Mouse (Mus musculus) lung, embryonic 15.5 days (tissue): ENCODE results near the gene Ick. TPM values are rescaled to one million over a fixed set of nuclear protein-coding genes. Genes with fewer than 3 reads are reported as not detected.
"Not testable (repeated sequence)": the region's sequence is repeated elsewhere in the genome, so short reads cannot be mapped to it uniquely, and the experiment has no call there.

Experiments
- ATAC-seq: fragments of 200-750 bp; cut with Nextera tagmentation; 2 replicates; pipeline ENCODE4 v1.8.0; 2017; ENCODE audit warnings: moderate number of reproducible peaks, borderline replicate concordance; ENCODE audit not compliant: low FRiP score, low TSS enrichment; ENCODE audit errors: extremely low read depth
- H3K27ac ChIP-seq: fragments of 300-500 bp; sonication (generic); 2 replicates; pipeline ENCODE4 v1.5.1; 2015; ENCODE audit warnings: moderate library complexity, mild to moderate bottlenecking, inconsistent platforms
- H3K27me3 ChIP-seq: fragments of 300-500 bp; sonication (generic); 2 replicates; pipeline ENCODE4 v1.6.1; 2015; ENCODE audit warnings: inconsistent platforms
- H3K36me3 ChIP-seq: fragments of 300-500 bp; sonication (generic); 2 replicates; pipeline ENCODE4 v1.6.1; 2015; ENCODE audit warnings: inconsistent platforms
- H3K4me1 ChIP-seq: fragments of 300-500 bp; sonication (generic); 2 replicates; pipeline ENCODE4 v1.6.1; 2015; ENCODE audit warnings: inconsistent platforms
- H3K4me2 ChIP-seq: fragments of 300-500 bp; sonication (generic); 2 replicates; pipeline ENCODE4 v1.6.1; 2015; ENCODE audit warnings: inconsistent platforms, mild to moderate bottlenecking, moderate library complexity
- H3K4me3 ChIP-seq: fragments of 300-500 bp; sonication (generic); 2 replicates; pipeline ENCODE4 v1.5.1; 2015; ENCODE audit warnings: mild to moderate bottlenecking, inconsistent platforms
- H3K9ac ChIP-seq: fragments of 300-500 bp; sonication (generic); 2 replicates; pipeline ENCODE4 v1.6.1; 2015; ENCODE audit warnings: inconsistent platforms
- H3K9me3 ChIP-seq: fragments of 300-500 bp; sonication (generic); 2 replicates; pipeline ENCODE4 v1.6.1; 2016; ENCODE audit warnings: inconsistent platforms
- WGBS: fragments of 180-500 bp; shearing (Covaris S2); methylation state at CpG from one replicate; pipeline ENCODE4 v1.1.7; 2015; 5-methylcytosine and 5-hydroxymethylcytosine counted together
- polyA plus RNA-seq: library from polyadenylated mRNA; unstranded; fragments of >200 nt; fragmentation: Nextera tagmentation; extraction: Ambion mirVana; gene quantifications from 2 replicates; pipeline ENCODE4 v1.2.1, GENCODE M21; 2015

Gene Ick
- polyA plus RNA-seq, 1 experiment from 2014 or later, result 19.1 TPM

- Histone ChIP-seq H3K9me3 (no peaks in the 10 kb centered on the region), H3K27me3 (no peaks in the 10 kb centered on the region), H3K4me1 (peaks cover 11% of the 10 kb centered on the region; the same call in 1 of the 2 replicates), H3K27ac (no peak overlapping the region), H3K36me3 (peaks cover 7% of the 10 kb centered on the region), H3K4me3 (no peak overlapping the region), H3K4me2 (no peak overlapping the region), H3K9ac (no peak overlapping the region)
- no peak for ATAC-seq
- 84% methylated on average over 7 of the region's 7 CpGs for WGBS
Measured at GRCm38 (mm10) chr9:78122939-78123712, 14.1 kb downstream of the Ick start.

DNA sequence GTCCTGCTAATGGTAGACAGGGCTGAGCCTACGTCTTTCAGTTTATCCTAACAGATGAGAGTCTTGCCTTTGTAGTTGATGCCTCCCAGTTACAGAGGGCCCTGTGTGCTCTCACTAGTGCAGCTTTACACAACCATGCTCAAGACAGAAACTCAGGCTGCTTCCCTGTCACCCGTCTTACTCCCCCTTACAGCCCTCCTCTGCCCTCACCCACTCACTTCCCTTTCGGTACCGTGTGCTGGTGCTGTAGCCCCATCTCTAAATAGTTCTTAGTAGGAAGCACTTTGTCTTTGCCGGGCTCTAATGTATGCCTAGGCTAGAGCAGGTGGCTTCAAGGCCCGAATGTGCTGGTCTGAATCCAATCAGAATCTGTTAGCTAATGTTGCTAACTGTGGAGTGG is 15.3 kb downstream of the Ick start:
- Histone ChIP-seq H3K27me3 (no peaks in the 10 kb centered on the region), H3K9me3 (no peaks in the 10 kb centered on the region), H3K9ac (no peak overlapping the region), H3K36me3 (peaks cover 6% of the 10 kb centered on the region), H3K4me2 (no peak overlapping the region), H3K27ac (no peak overlapping the region), H3K4me1 (peaks cover 11% of the 10 kb centered on the region; the same call in 1 of the 2 replicates), H3K4me3 (no peak overlapping the region)
- ATAC-seq, result no peak
- WGBS, result 84% methylated on average over 6 of the region's 6 CpGs

DNA sequence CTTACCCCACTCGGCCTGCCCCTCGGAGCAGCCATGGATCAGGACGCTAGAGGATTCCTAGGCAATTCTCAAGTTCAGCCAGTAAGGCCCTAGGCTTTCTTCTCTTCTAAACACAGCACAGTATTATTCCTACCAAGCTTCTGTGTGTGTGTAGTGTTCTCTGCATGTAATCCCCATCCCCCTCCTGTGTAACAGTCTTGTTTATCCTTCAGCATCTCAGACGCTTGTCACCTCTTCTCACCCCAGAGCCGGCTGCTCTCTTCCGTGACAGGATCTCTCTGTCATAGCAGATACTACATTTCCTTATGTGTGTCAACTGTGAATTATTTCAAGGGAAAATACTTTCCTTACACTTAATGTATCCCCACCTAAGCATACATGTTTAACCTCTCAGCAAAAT is 17.0 kb downstream of the Ick start:
- Histone ChIP-seq H3K4me2 (no peak overlapping the region), H3K9me3 (no peaks in the 10 kb centered on the region), H3K9ac (no peak overlapping the region), H3K27ac (no peak overlapping the region), H3K4me3 (no peak overlapping the region), H3K4me1 (peaks cover 11% of the 10 kb centered on the region; the same call in 1 of the 2 replicates), H3K36me3 (0 out of 2 replicates have a peak, but pooled peaks cover 3% of the 10 kb centered on the region), H3K27me3 (no peaks in the 10 kb centered on the region)
- ATAC-seq, result no peak
- WGBS, result 57% methylated on average over 6 of the region's 6 CpGs

DNA sequence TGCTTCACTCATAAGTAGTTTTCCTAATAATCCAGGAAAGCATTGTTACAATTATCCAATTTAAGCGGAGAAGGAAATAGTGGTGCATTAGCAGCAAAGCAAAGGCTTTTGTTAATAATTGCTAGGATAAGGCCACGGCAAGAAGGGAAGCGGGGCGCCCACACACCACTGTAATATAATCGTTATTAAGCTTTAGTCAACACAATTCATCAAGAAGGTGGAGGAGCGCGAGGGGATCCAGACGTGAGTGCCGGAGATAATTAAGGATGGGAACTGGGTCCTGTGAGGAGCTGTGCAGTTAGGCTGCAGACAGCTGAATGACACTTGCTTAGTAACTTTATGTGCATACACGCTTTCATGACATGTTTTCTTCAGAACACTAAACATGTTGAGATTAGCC is 17.7 kb downstream of the Ick start:
- H3K27ac ChIP-seq, result no peak overlapping the region

GRCm38 (mm10) chr9:78135658-78136057 is 26.7 kb downstream of the Ick start:
- H3K4me1 ChIP-seq, result no peaks in the 10 kb centered on the region
- H3K9me3 ChIP-seq, result no peaks in the 10 kb centered on the region
- H3K36me3 ChIP-seq, result peaks cover 31% of the 10 kb centered on the region
- ATAC-seq, result no peak
- 76% methylated on average over 7 of the region's 7 CpGs for WGBS
- no peak overlapping the region for H3K27ac ChIP-seq
- no peak overlapping the region for H3K9ac ChIP-seq
- no peak overlapping the region for H3K4me3 ChIP-seq
- H3K4me2 ChIP-seq, result no peak overlapping the region
- H3K27me3 ChIP-seq, result no peaks in the 10 kb centered on the region

More for the DNA sequence above, 17.7 kb downstream of the Ick start:
- H3K4me3 ChIP-seq, result no peak overlapping the region
- peaks cover 6% of the 10 kb centered on the region; the same call in 1 of the 2 replicates for H3K4me1 ChIP-seq
- no peak overlapping the region for H3K4me2 ChIP-seq
- no peak overlapping the region for H3K9ac ChIP-seq
- WGBS, result 69% methylated on average over 10 of the region's 10 CpGs
- H3K9me3 ChIP-seq, result no peaks in the 10 kb centered on the region
- no peak for ATAC-seq
- no peaks in the 10 kb centered on the region for H3K27me3 ChIP-seq
- H3K36me3 ChIP-seq, result peaks cover 3% of the 10 kb centered on the region; the same call in 1 of the 2 replicates

DNA sequence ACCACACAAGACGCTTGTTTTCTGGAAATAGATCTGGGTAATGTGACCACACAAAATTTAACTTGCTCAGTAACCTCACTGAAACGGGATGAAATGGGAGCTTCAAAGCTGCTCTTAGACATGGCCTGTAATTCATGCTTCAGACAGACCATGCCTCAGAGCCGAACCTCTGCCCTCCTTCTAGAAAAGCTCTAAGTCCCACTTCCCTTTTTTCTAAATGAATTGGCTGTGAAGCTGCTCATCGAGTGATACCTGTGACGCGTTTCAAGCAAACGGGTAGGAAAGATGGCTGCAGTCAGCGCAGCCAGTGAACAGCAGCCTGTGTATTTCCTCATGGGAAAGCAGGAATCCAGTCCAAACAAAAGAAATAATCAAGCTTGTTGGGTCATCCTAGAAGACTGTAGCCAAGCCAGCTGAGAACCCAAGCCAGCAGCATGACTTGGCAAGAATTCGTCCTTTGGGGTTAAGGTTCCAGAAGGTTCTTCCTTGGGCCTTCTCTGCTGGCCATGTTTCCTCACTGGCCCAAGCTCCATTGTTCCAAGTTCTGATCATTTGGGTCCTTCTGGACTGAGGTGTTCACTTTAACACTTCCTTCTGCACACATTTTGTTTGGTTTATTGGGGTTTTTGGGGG is 29.2 kb downstream of the Ick start:
- H3K27ac ChIP-seq, result no peak overlapping the region
- H3K4me1 ChIP-seq, result no peaks in the 10 kb centered on the region
- no peaks in the 10 kb centered on the region for H3K27me3 ChIP-seq
- no peak overlapping the region for H3K4me2 ChIP-seq
- H3K36me3 ChIP-seq, result peaks cover 36% of the 10 kb centered on the region
- WGBS, result 88% methylated on average over 9 of the region's 9 CpGs
- no peak overlapping the region for H3K9ac ChIP-seq
- no peaks in the 10 kb centered on the region for H3K9me3 ChIP-seq
- ATAC-seq, result no peak
- no peak overlapping the region for H3K4me3 ChIP-seq

GRCm38 (mm10) chr9:78139463-78139862 is 30.5 kb downstream of the Ick start:
- Histone ChIP-seq H3K27me3 (no peaks in the 10 kb centered on the region), H3K4me1 (no peaks in the 10 kb centered on the region), H3K9ac (no peak overlapping the region), H3K9me3 (no peaks in the 10 kb centered on the region), H3K36me3 (peaks cover 34% of the 10 kb centered on the region), H3K27ac (no peak overlapping the region), H3K4me3 (no peak overlapping the region), H3K4me2 (no peak overlapping the region)
- ATAC-seq, result no peak
- WGBS, result 75% methylated on average over 4 of the region's 4 CpGs

DNA sequence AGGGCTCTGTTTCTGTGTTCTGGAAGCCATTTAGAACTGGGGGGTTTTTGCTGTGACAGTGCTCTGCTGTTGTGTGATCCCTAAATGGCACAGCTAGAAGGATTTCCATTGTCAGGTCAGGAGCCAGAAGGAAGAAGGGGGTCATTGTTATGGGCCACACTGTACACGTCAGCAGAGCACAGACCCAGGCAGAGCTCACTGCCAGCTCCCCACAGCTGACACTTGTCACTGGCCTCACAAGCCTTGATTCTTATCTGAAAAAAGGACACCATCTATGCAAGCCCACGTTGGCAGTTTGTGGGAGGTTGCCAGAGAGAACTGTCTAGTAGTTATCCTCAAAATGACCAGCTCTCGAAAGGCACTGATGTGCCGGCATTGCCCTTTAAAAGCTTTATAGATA is 37.1 kb downstream of the Ick start:
- H3K9ac ChIP-seq, result no peak overlapping the region
- ATAC-seq, result no peak
- H3K36me3 ChIP-seq, result peaks cover 26% of the 10 kb centered on the region
- H3K4me1 ChIP-seq, result no peaks in the 10 kb centered on the region
- no peaks in the 10 kb centered on the region for H3K27me3 ChIP-seq
- no peaks in the 10 kb centered on the region for H3K9me3 ChIP-seq
- no peak overlapping the region for H3K4me2 ChIP-seq
- WGBS, result 54% methylated on average over 4 of the region's 4 CpGs
- H3K4me3 ChIP-seq, result no peak overlapping the region
- H3K27ac ChIP-seq, result no peak overlapping the region

GRCm38 (mm10) chr9:78146627-78147026 is 37.6 kb downstream of the Ick start:
- 78% methylated on average over 6 of the region's 6 CpGs for WGBS
- H3K4me3 ChIP-seq, result no peak overlapping the region
- no peaks in the 10 kb centered on the region for H3K9me3 ChIP-seq
- no peak overlapping the region for H3K4me2 ChIP-seq
- ATAC-seq, result no peak
- H3K27me3 ChIP-seq, result no peaks in the 10 kb centered on the region
- H3K27ac ChIP-seq, result no peak overlapping the region
- no peaks in the 10 kb centered on the region for H3K4me1 ChIP-seq
- H3K36me3 ChIP-seq, result peaks cover 22% of the 10 kb centered on the region
- no peak overlapping the region for H3K9ac ChIP-seq

- H3K4me3 ChIP-seq, result no peak overlapping the region
- H3K9ac ChIP-seq, result no peak overlapping the region
- H3K4me2 ChIP-seq, result no peak overlapping the region
- no peak overlapping the region for H3K27ac ChIP-seq
- no peaks in the 10 kb centered on the region for H3K4me1 ChIP-seq
- 87% methylated on average over 6 of the region's 6 CpGs for WGBS
- ATAC-seq, result no peak
- H3K9me3 ChIP-seq, result no peaks in the 10 kb centered on the region
- H3K27me3 ChIP-seq, result no peaks in the 10 kb centered on the region
- H3K36me3 ChIP-seq, result peaks cover 11% of the 10 kb centered on the region
Measured at GRCm38 (mm10) chr9:78148149-78148548, 39.2 kb downstream of the Ick start.

GRCm38 (mm10) chr9:78149770-78150169 is 40.8 kb downstream of the Ick start:
- not testable (repeated sequence) for H3K4me1 ChIP-seq, H3K36me3 ChIP-seq, H3K4me2 ChIP-seq, H3K9me3 ChIP-seq, H3K27ac ChIP-seq, H3K27me3 ChIP-seq, H3K9ac ChIP-seq, H3K4me3 ChIP-seq, ATAC-seq
- WGBS, result 94% methylated on average over 2 of the region's 2 CpGs

DNA sequence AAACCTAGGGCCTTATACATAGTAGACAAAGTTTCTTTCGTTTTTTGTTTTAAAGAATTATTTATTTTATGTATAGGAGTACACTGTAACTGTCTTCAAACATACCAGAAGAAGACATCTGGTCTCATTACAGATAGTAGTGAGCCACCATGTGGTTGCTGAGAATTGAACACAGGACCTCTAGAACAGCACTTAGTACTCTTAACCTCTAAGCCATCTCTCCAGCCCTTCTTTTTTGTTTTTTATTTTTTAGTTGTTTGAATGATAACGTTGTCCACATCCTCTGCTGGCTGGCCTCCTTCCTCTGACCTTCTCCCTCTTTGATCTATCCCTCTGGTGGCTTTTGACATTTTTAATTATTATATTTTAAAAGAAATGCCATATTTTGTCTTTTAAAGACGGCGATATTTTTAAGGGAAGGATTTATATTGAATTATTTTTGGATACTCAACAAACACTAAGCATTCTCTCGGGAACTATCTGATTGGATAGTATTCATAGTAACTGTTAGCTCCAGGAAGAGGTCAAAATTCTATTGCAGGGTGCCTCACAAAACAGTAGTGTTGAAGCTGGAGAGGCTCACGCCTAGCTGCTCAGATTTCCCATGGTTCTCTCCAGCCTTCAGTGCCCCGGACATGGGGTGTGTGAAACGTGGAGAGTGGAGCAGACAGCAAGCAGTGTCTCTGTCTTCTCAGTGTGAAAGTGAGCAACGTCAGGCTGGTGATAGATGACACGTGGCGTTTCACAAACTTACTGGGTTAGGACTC is 45.4 kb downstream of the Ick start:
- Histone ChIP-seq H3K36me3 (peaks cover 31% of the 10 kb centered on the region), H3K27me3 (no peaks in the 10 kb centered on the region), H3K9me3 (no peaks in the 10 kb centered on the region), H3K4me2 (no peak overlapping the region), H3K9ac (no peak overlapping the region), H3K4me3 (no peak overlapping the region), H3K4me1 (no peaks in the 10 kb centered on the region), H3K27ac (no peak overlapping the region)
- no peak for ATAC-seq
- 67% methylated on average over 11 of the region's 11 CpGs for WGBS
